Mouse (Mus musculus) myocyte (in vitro differentiated cells): ENCODE measurements around the gene Casp7.

Experiments used
- MAX ChIP-seq: IDR thresholded peaks from one replicate; pipeline ENCODE4 v1.6.1; 2011; ENCODE audit warnings: low read depth, mild to moderate bottlenecking, control low read depth
- POLR2A ChIP-seq: IDR thresholded peaks from one replicate; pipeline ENCODE4 v1.6.1; 2011; ENCODE audit warnings: low read depth, mild to moderate bottlenecking, control low read depth, moderate library complexity; ENCODE audit not compliant: insufficient read length
- POLR2AphosphoS2 ChIP-seq: IDR thresholded peaks from one replicate; pipeline ENCODE4 v1.6.1; 2011; ENCODE audit warnings: low read depth, control low read depth; ENCODE audit not compliant: insufficient read length
- REST ChIP-seq: IDR thresholded peaks from one replicate; pipeline ENCODE4 v1.6.1; 2011; ENCODE audit warnings: mild to moderate bottlenecking, control low read depth, moderate library complexity; ENCODE audit not compliant: insufficient read depth, insufficient read length
- SRF ChIP-seq: IDR thresholded peaks from one replicate; pipeline ENCODE4 v1.6.1; 2011; ENCODE audit warnings: low read depth; ENCODE audit not compliant: control insufficient read depth, insufficient read length
- TCF12 ChIP-seq: IDR thresholded peaks from one replicate; pipeline ENCODE4 v1.6.1; 2011; ENCODE audit warnings: mild to moderate bottlenecking, control low read depth; ENCODE audit not compliant: poor library complexity, insufficient read depth, severe bottlenecking
- TCF3 ChIP-seq: IDR thresholded peaks from one replicate; pipeline ENCODE4 v1.6.1; 2011; ENCODE audit warnings: low read depth, control low read depth; ENCODE audit not compliant: insufficient read length
- USF1 ChIP-seq: IDR thresholded peaks from one replicate; pipeline ENCODE4 v1.6.1; 2011; ENCODE audit warnings: low read depth, mild to moderate bottlenecking, control low read depth, moderate library complexity

GRCm38 (mm10) chr19:56395183-56395935, 1.6 kb upstream of the Casp7 start:
- no peak for TF ChIP-seq MAX
- no peak for TF ChIP-seq USF1
- TF ChIP-seq POLR2AphosphoS2, result no peak
- TF ChIP-seq POLR2A, result no peak
- TF ChIP-seq TCF3, result no peak
- TF ChIP-seq SRF, result no peak
- no peak for TF ChIP-seq TCF12
- no peak for TF ChIP-seq REST
